Mouse (Mus musculus) CH12.LX (cell line): ENCODE data around the gene Spty2d1. TPM values are rescaled to one million over a fixed set of nuclear protein-coding genes. Genes with fewer than 3 reads are reported as not detected.

Experiments
- DNase-seq: peaks from one replicate; pipeline ENCODE4 v3.0.0-alpha.2; 2013; ENCODE audit errors: extremely low read depth
- H3K27ac ChIP-seq: 2 replicates; pipeline ENCODE4 v1.5.1; 2012; ENCODE audit warnings: low read depth, mild to moderate bottlenecking, control low read depth, moderate library complexity; ENCODE audit not compliant: insufficient read depth
- H3K27me3 ChIP-seq: replicated peaks from 2 replicates; pipeline ENCODE3; 2012; ENCODE audit warnings: inconsistent platforms
- H3K36me3 ChIP-seq, 2 experiments: replicated peaks in 1 of 2; 2 replicates each; pipeline versions ENCODE3 to v1.6.1; 2012; ENCODE audit warnings: inconsistent platforms in 1 of 2, low read length in 1 of 2, mild to moderate bottlenecking in 1 of 2, mixed read lengths in 1 of 2, moderate library complexity in 1 of 2; ENCODE audit not compliant: control insufficient read depth in 1 of 2, insufficient read depth in 1 of 2
- H3K4me1 ChIP-seq, 2 experiments: 2 replicates each; pipeline ENCODE4 v1.6.1; 2012; ENCODE audit warnings: inconsistent platforms in 1 of 2, moderate library complexity in 1 of 2; ENCODE audit not compliant: insufficient read depth in 2 of 2, control insufficient read depth in 1 of 2
- H3K4me2 ChIP-seq: 2 replicates; pipeline ENCODE4 v1.6.1; 2012; ENCODE audit warnings: low read depth, mild to moderate bottlenecking, control low read depth; ENCODE audit not compliant: poor library complexity, insufficient read depth, severe bottlenecking
- H3K4me3 ChIP-seq, 3 experiments: fragments of 150-350 bp in 1 of 3; sonication (generic) in 1 of 3; replicated peaks in 1 of 3; 2 replicates each; pipeline versions ENCODE3 to v1.5.1; 2011 to 2012; ENCODE audit warnings: low read depth in 2 of 3, low read length in 2 of 3, mild to moderate bottlenecking in 2 of 3, moderate library complexity in 2 of 3, control low read depth in 1 of 3, improper control_type of control experiment in 1 of 3, inconsistent platforms in 1 of 3, mixed read lengths in 1 of 3; ENCODE audit not compliant: poor library complexity in 1 of 3
- H3K79me2 ChIP-seq: replicated peaks from 2 replicates; pipeline ENCODE4 v1.6.1; 2012; ENCODE audit warnings: mild to moderate bottlenecking, moderate library complexity; ENCODE audit not compliant: control insufficient read depth, poor library complexity, insufficient read depth, severe bottlenecking; ENCODE audit errors: extremely low read depth
- H3K9ac ChIP-seq: 2 replicates; pipeline ENCODE4 v1.6.1; 2012; ENCODE audit warnings: low read depth, mild to moderate bottlenecking, control low read depth, moderate library complexity; ENCODE audit not compliant: insufficient read depth
- H3K9me3 ChIP-seq: replicated peaks from 2 replicates; pipeline ENCODE3; 2012; ENCODE audit warnings: low read length, inconsistent platforms, mixed read lengths
- BHLHE40 ChIP-seq: IDR thresholded peaks from 2 replicates; pipeline ENCODE4 v1.6.1; 2011; ENCODE audit warnings: mild to moderate bottlenecking, low read depth, low read length, improper control_type of control experiment
- CHD2 ChIP-seq: IDR thresholded peaks from 2 replicates; pipeline ENCODE4 v1.6.1; 2011; ENCODE audit warnings: low read length, improper control_type of control experiment
- EP300 ChIP-seq: IDR thresholded peaks from 2 replicates; pipeline ENCODE4 v1.6.1; 2011; ENCODE audit warnings: low read length, improper control_type of control experiment
- ETS1 ChIP-seq: conservative IDR thresholded peaks from 2 replicates; pipeline ENCODE4 v1.6.1; 2012; ENCODE audit warnings: low read depth, mild to moderate bottlenecking, inconsistent platforms, low read length, improper control_type of control experiment, moderate library complexity
- IRF4 ChIP-seq: IDR thresholded peaks from 2 replicates; pipeline ENCODE4 v1.6.1; 2014; ENCODE audit warnings: low read depth, mild to moderate bottlenecking, inconsistent platforms, low read length, improper control_type of control experiment
- JUN ChIP-seq: IDR thresholded peaks from 2 replicates; pipeline ENCODE4 v1.6.1; 2011; ENCODE audit warnings: low read depth, mild to moderate bottlenecking, low read length, improper control_type of control experiment, moderate library complexity; ENCODE audit not compliant: insufficient read depth
- MAFK ChIP-seq: IDR thresholded peaks from 2 replicates; pipeline ENCODE4 v1.6.1; 2011; ENCODE audit warnings: low read length, improper control_type of control experiment; ENCODE audit not compliant: insufficient replicate concordance
- MEF2A ChIP-seq: IDR thresholded peaks from 2 replicates; pipeline ENCODE4 v1.6.1; 2014; ENCODE audit warnings: low read depth, mild to moderate bottlenecking, inconsistent platforms, low read length, improper control_type of control experiment, borderline replicate concordance
- MYC ChIP-seq: IDR thresholded peaks from 2 replicates; pipeline ENCODE4 v1.6.1; 2011; ENCODE audit warnings: low read depth, mild to moderate bottlenecking, improper control_type of control experiment, low read length
- NRF1 ChIP-seq: IDR thresholded peaks from 2 replicates; pipeline ENCODE4 v1.6.1; 2014; ENCODE audit warnings: low read depth, mild to moderate bottlenecking, inconsistent platforms, low read length, improper control_type of control experiment, moderate library complexity
- PAX5 ChIP-seq: IDR thresholded peaks from 2 replicates; pipeline ENCODE4 v1.6.1; 2012; ENCODE audit warnings: low read length, inconsistent platforms, mixed read lengths
- POLR2A ChIP-seq: IDR thresholded peaks from 2 replicates; pipeline ENCODE4 v1.6.1; 2011; ENCODE audit warnings: low read depth, mild to moderate bottlenecking, improper control_type of control experiment, low read length
- POLR2AphosphoS2 ChIP-seq: IDR thresholded peaks from 2 replicates; pipeline ENCODE4 v1.6.1; 2011; ENCODE audit warnings: low read depth, low read length, improper control_type of control experiment
- RAD21 ChIP-seq: IDR thresholded peaks from 2 replicates; pipeline ENCODE4 v1.6.1; 2011; ENCODE audit warnings: low read depth, mild to moderate bottlenecking, low read length, improper control_type of control experiment, moderate library complexity
- SIN3A ChIP-seq: IDR thresholded peaks from 2 replicates; pipeline ENCODE4 v1.6.1; 2012; ENCODE audit warnings: low read length, improper control_type of control experiment, inconsistent platforms
- SMC3 ChIP-seq: IDR thresholded peaks from 2 replicates; pipeline ENCODE4 v1.6.1; 2011; ENCODE audit warnings: low read depth, low read length, improper control_type of control experiment
- TCF12 ChIP-seq: IDR thresholded peaks from 2 replicates; pipeline ENCODE4 v1.6.1; 2014; ENCODE audit warnings: low read depth, mild to moderate bottlenecking, inconsistent platforms, low read length, improper control_type of control experiment
- UBTF ChIP-seq: IDR thresholded peaks from 2 replicates; pipeline ENCODE4 v1.6.1; 2012; ENCODE audit warnings: low read depth, mild to moderate bottlenecking, inconsistent platforms, low read length, improper control_type of control experiment, moderate library complexity
- ZC3H11A ChIP-seq: IDR thresholded peaks from 2 replicates; pipeline ENCODE4 v1.6.1; 2012; ENCODE audit warnings: low read depth, mild to moderate bottlenecking, inconsistent platforms, low read length, improper control_type of control experiment
- ZKSCAN1 ChIP-seq: IDR thresholded peaks from 2 replicates; pipeline ENCODE4 v1.6.1; 2012; ENCODE audit warnings: low read depth, inconsistent platforms, low read length, improper control_type of control experiment, borderline replicate concordance
- ZMIZ1 ChIP-seq: IDR thresholded peaks from 2 replicates; pipeline ENCODE4 v1.6.1; 2012; ENCODE audit warnings: low read depth, mild to moderate bottlenecking, inconsistent platforms, low read length, improper control_type of control experiment
- ZNF384 ChIP-seq: IDR thresholded peaks from 2 replicates; pipeline ENCODE4 v1.6.1; 2012; ENCODE audit warnings: low read depth, low read length, improper control_type of control experiment, inconsistent platforms
- dilution Hi-C: fragments of 300-500 bp; cut with MboI; formaldehyde crosslinking; loops from 2 replicates; pipeline ENCODE4 v1.14.3; 2020; ENCODE audit warnings: low sequenced_read_pairs; ENCODE audit not compliant: extremely low pct_unique_long_range_greater_than_20kb, extremely low pct_ligation_motif_present
- in situ Hi-C: fragments of 300-500 bp; cut with MboI; formaldehyde crosslinking; loops from 3 replicates; pipeline ENCODE4 v1.14.3; 2019; ENCODE audit warnings: low sequenced_read_pairs, low pct_ligation_motif_present, low pct_unique_long_range_greater_than_20kb, mixed read lengths
- polyA plus RNA-seq: library from polyadenylated mRNA; unstranded; fragments of >175 nt; gene quantifications from 2 replicates; pipeline ENCODE4 v1.2.1, GENCODE M21; 2012; ENCODE audit warnings: low read depth; ENCODE audit not compliant: insufficient read length
- total RNA-seq, 2 experiments: library from RNA; depleted of rRNA; stranded (reverse); fragments of 300-350 nt in 1 of 2; fragments of >200 nt in 1 of 2; gene quantifications; 2 replicates each; pipeline ENCODE4 v1.2.3; 2012 to 2014

Spty2d1 gene
- total and polyA plus RNA-seq, 3 experiments, result 10.5 to 32.6 (median 22.9) TPM

- H3K27ac ChIP-seq, result no peak overlapping the region
- in situ Hi-C loops (no loop called here), dilution Hi-C loops (no loop called here)
- no peak overlapping the region for H3K4me3 ChIP-seq
- no peaks in the 10 kb centered on the region for H3K9me3 ChIP-seq
- no peak overlapping the region for H3K4me2 ChIP-seq
- no peak overlapping the region for H3K9ac ChIP-seq
- peaks cover 15% of the 10 kb centered on the region for H3K27me3 ChIP-seq
- no peak for DNase-seq
- TF ChIP-seq UBTF, result no peak
- TF ChIP-seq MEF2A, result no peak
- no peak for TF ChIP-seq ZC3H11A
- no peak for TF ChIP-seq ETS1
- no peak for TF ChIP-seq NRF1
- TF ChIP-seq SIN3A, result no peak
- H3K36me3 ChIP-seq, result peaks cover 0 to 8% of the 10 kb centered on the region in 2 experiments
- no peaks in the 10 kb centered on the region for H3K79me2 ChIP-seq
- H3K4me1 ChIP-seq, result peaks cover 19 to 34% of the 10 kb centered on the region in 2 experiments
These were observed 45.1 kb upstream of the Spty2d1 start for GRCm38 (mm10) chr7:47053287-47053686.

- no peak overlapping the region for H3K4me3 ChIP-seq
- no peak overlapping the region for H3K9ac ChIP-seq
- no peak for DNase-seq
- H3K4me2 ChIP-seq, result no peak overlapping the region
- dilution Hi-C loops, result no loop called here
- H3K36me3 ChIP-seq, result peaks cover 0 to 8% of the 10 kb centered on the region in 2 experiments
- H3K27me3 ChIP-seq, result peaks cover 22% of the 10 kb centered on the region
- no peak overlapping the region for H3K27ac ChIP-seq
- H3K9me3 ChIP-seq, result no peaks in the 10 kb centered on the region
- H3K4me1 ChIP-seq, result peaks cover 19 to 34% of the 10 kb centered on the region in 2 experiments
- in situ Hi-C loops, result no loop called here
- TF ChIP-seq ZMIZ1, result no peak
- no peak for TF ChIP-seq MAFK
- TF ChIP-seq POLR2A, result no peak
- TF ChIP-seq PAX5, result no peak
- TF ChIP-seq POLR2AphosphoS2, result no peak
- H3K79me2 ChIP-seq, result no peaks in the 10 kb centered on the region
These were observed 44.1 kb upstream of the Spty2d1 start for GRCm38 (mm10) chr7:47052276-47052675.

- DNase-seq, result peak; percentile 88
- dilution Hi-C loops, result no loop called here
- H3K4me3 ChIP-seq, result peak overlapping the region in 2 of 3 experiments; percentile 51 to 59
- peaks cover 0 to 8% of the 10 kb centered on the region in 2 experiments for H3K36me3 ChIP-seq
- TF ChIP-seq ZNF384 (no peak), TCF12 (peak; percentile 75), SMC3 (no peak), MYC (no peak), UBTF (no peak), IRF4 (peak; percentile 85), BHLHE40 (peak; percentile 49; the same call in 1 of the 2 replicates), POLR2A (no peak), SIN3A (no peak; the same call in 1 of the 2 replicates), ZKSCAN1 (no peak), CHD2 (peak; percentile 54; the same call in 1 of the 2 replicates), ETS1 (peak; percentile 97), EP300 (peak; percentile 82), PAX5 (no peak), RAD21 (no peak), JUN (no peak)
- TF ChIP-seq, all 38 proteins: peak for 6
- Histone ChIP-seq H3K79me2 (no peaks in the 10 kb centered on the region), H3K9ac (no peak overlapping the region), H3K4me2 (peak overlapping the region; percentile 82), H3K9me3 (no peaks in the 10 kb centered on the region), H3K27me3 (peaks cover 25% of the 10 kb centered on the region), H3K4me1 (peaks cover 19 to 34% of the 10 kb centered on the region in 2 experiments), H3K27ac (no peak overlapping the region)
- in situ Hi-C loops, result no loop called here
These were observed 43.4 kb upstream of the Spty2d1 start for GRCm38 (mm10) chr7:47051404-47052151.
